Mouse (Mus musculus): Measurements from ENCODE around the gene Vamp2.

Gene Vamp2

DNA sequence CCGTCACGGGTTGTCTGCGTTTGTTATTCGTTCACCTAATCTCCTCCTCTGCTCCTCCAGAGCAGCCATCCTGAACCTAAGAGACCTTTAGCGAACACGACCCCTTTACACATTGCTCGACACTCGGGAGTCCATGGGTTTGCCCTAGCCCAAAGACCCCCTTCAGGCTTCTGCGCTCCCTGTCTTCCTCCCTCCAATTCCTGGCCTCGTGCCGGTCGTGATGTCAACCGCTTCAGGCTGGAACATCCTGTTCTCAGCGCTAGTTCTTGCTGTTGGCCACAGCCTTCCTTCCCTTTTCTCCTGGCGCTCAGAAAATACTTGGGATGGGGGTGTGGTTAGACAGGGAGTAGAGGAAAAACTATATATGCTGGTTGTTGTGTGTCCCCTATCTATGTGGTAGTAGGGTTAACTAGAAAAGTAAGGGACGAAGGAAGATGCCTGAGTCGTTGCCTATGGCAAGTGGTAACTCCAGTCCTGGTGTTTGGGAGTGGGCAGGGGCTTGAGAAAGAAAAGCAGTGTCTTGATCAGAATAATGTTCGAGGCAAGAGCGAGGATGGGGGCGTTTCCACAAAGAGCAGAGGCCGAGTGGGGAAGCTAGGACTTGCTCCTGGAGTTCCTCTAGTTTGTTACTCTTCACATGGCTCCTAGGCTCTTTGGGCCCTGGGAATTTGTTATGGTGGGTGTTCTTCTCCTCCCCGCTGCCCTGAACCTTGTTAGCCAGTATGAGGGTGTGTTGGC is 11.1 kb downstream of the Vamp2 start:
- DNase-seq (ENCODE audit: low spot score in 2 of 2) = peak in 1 of 2 experiments; percentile 75

DNA sequence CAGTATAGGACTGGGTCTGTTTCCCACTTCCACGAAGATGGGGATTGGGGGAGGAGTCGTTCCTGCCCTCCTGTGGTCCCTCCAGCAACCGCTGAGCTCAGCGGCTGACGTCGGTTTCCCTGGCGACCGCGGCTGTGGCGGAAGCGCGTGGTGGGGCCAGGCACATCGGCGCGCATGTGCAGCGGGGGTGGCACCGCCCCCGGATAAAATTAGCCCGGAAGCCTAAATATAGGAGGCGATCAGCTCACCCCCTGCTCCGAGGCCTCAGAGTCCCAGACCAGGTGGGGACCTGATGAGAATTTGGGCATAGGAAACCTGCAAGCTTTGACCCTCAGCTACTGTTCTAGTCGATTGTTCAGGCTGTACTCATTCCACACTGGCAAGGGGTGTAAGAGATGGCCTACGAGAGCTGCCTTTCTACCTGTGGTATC is 11.6 kb downstream of the Vamp2 start:
- DNase-seq (ENCODE audit: low spot score in 2 of 2) = peak; percentile 76 to 90

DNA sequence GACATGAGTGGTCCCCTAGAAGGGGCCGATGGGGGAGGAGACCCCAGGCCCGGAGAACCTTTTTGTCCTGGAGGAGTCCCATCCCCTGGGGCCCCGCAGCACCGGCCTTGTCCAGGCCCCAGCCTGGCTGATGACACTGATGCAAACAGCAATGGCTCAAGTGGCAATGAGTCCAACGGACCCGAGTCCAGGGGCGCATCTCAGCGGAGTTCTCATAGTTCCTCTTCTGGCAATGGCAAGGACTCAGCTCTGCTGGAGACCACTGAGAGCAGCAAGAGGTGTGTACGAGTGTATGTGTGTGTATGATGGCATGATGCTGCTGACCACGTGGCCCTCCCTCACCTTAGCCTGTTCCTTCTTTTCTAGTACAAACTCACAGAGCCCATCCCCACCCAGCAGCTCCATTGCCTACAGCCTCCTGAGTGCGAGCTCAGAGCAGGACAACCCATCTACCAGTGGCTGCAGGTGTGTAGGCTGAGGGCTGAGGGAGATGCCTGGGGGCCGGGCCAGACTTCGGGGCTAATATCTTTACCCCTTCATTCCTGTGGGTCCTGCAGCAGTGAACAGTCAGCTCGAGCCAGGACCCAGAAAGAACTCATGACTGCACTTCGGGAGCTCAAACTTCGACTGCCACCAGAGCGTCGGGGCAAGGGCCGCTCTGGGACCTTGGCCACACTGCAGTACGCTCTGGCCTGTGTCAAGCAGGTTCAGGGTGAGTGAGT is 12.5 kb downstream of the Vamp2 start:
- DNase-seq (ENCODE audit: low spot score in 2 of 2) = no peak

DNA sequence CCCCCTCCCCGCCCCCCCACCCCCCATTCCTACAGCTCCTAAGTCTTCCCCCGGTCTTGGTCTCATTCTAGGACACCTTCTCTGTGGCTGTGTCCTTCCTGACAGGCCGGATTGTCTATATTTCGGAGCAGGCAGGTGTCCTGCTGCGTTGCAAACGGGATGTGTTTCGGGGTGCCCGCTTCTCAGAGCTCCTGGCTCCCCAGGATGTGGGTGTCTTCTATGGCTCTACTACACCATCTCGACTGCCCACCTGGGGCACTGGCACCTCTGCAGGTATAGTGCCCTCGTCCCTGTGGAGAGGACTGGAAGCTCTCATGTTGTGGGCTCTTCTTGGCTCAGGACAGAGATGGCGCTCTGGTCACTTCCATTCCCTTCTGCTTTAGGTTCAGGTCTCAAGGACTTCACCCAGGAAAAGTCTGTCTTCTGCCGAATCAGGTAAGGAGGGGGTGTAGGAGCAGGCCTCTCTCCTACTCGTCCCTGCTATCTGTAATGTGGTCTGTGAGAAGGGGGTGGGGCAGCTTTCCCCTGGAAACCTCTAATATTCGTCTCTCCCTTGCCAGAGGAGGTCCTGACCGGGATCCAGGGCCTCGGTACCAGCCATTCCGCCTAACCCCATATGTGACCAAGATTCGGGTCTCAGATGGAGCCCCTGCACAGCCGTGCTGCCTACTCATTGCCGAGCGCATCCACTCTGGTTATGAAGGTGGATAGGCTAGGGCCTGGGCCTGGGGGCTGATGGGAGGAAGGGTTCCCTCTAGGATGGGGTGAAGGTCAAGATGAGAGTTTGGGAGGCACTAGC is 13.5 kb downstream of the Vamp2 start:
- DNase-seq (ENCODE audit: low spot score in 2 of 2) = no peak

GRCm38 (mm10) chr11:69102403-69102725 is 14.1 kb downstream of the Vamp2 start:
- DNase-seq (ENCODE audit: low spot score in 2 of 2) = no peak

DNA sequence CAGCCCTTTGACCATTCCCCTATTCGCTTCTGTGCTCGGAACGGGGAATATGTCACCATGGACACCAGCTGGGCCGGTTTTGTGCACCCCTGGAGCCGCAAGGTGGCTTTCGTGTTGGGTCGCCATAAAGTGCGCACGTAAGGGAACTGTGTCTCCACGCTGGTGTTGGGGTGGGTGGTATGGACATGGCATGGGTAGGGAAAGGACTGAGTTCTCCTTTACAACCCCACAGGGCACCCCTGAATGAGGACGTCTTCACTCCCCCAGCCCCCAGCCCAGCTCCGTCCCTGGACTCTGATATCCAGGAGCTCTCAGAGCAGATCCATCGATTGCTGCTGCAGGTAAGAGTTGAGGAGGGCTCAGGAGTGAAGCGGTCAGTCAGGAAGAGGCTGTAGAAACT is 14.8 kb downstream of the Vamp2 start:
- DNase-seq (ENCODE audit: low spot score in 2 of 2) = no peak

DNA sequence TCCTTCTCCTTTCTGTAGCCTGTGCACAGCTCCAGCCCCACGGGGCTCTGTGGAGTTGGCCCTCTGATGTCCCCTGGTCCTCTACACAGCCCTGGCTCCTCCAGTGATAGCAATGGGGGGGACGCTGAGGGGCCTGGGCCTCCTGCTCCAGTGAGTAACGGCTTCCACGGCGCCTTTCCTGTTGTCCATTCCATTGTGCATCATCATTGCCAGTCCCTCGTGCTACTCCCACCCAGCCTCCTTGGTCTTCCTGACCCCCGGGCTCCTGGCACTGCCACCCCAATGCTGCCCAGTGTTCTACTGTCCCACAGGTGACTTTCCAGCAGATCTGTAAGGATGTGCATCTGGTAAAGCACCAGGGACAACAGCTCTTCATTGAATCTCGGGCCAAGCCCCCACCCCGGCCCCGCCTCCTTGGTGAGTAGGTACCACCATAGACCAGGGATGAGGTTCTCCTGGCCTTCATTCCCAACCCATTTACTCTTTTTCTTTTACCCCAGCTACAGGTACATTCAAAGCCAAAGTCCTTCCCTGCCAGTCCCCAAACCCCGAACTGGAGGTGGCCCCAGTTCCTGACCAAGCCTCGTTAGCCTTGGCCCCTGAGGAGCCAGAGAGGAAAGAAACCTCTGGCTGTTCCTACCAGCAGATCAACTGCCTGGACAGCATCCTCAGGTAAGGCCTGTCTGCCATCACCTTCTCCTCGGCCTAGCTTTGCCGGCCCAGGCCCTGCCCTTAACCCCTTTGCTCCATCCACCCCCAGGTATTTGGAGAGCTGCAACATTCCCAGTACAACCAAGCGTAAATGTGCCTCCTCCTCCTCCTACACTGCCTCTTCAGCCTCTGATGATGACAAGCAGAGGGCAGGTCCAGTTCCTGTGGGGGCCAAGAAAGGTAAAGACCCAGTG is 15.5 kb downstream of the Vamp2 start:
- no peak for DNase-seq (ENCODE audit: low spot score in 2 of 2)

GRCm38 (mm10) chr11:69104487-69104886 is 16.2 kb downstream of the Vamp2 start:
- DNase-seq (ENCODE audit: low spot score in 2 of 2) = no peak

DNA sequence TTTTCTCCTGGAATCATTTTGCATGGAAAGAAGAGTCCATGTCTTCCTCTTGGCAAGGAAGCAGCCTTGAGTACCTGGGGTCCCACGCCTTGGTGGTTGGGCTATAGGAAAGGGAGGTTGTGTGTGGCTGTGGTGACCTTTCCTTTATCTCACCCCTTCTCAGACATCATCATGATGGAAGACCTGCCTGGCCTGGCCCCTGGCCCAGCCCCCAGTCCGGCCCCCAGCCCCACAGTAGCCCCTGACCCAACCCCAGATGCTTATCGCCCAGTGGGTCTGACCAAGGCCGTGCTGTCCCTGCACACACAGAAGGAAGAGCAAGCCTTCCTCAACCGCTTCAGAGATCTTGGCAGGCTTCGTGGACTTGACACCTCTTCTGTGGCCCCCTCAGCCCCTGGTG is 16.9 kb downstream of the Vamp2 start:
- no peak for DNase-seq (ENCODE audit: low spot score in 2 of 2)

DNA sequence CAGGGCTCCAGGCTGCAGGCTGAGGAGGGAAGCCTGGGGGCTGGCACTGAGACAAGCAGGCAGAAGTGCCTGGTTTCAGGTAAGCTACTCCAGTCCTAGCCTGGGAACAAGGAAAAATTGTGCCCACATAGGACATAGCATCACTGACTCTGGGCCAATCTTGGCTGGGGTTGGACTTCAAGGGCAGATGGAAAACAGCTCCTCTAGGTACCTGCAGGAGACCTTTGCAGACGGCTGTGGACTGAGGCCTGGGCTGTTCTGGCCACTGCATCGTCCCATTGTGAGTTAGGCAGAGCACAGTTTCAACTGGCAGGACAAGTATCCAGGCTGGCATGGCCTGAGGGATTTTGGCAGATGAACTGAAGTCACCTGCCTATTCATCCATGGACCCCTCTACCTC is 17.5 kb downstream of the Vamp2 start:
- no peak for DNase-seq (ENCODE audit: low spot score in 2 of 2)

- DNase-seq (ENCODE audit: low spot score in 2 of 2) = no peak
Measured at GRCm38 (mm10) chr11:69106299-69106698, 18.0 kb downstream of the Vamp2 start.

- DNase-seq (ENCODE audit: low spot score in 2 of 2) = no peak
Measured at GRCm38 (mm10) chr11:69106842-69107241, 18.6 kb downstream of the Vamp2 start.

DNA sequence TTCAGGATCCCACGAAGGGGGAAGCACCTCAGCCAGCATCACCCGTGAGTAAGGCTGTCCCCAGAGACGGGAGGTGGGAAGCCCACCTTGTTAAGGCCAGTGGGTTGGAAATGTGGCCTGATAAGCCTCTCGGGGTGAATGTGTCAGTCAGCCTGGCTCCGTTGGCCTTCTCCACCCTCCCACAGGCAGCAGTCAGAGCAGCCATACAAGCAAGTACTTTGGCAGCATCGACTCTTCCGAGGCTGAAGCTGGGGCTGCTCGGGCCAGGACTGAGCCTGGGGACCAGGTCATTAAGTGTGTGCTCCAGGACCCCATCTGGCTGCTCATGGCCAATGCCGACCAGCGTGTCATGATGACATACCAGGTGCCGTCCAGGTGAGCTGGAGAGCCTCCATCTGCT is 19.4 kb downstream of the Vamp2 start:
- DNase-seq (ENCODE audit: low spot score in 2 of 2) = no peak

DNA sequence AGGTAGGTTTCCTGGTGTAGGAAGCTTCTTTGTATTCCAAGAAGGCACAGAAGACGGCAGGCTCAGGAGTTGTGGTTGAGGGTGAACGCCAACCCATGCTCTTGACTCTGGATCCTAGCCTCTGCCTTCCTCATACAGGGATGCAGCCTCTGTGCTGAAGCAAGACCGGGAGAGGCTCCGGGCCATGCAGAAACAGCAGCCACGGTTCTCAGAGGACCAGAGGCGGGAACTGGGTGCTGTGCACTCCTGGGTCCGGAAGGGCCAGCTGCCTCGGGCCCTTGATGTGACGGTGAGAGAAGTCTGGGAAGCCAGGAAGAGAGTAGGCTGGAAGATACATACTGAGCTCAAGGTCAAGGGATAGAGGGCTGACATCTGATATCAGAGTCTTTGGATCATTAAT is 19.9 kb downstream of the Vamp2 start:
- DNase-seq (ENCODE audit: low spot score in 2 of 2) = no peak

DNA sequence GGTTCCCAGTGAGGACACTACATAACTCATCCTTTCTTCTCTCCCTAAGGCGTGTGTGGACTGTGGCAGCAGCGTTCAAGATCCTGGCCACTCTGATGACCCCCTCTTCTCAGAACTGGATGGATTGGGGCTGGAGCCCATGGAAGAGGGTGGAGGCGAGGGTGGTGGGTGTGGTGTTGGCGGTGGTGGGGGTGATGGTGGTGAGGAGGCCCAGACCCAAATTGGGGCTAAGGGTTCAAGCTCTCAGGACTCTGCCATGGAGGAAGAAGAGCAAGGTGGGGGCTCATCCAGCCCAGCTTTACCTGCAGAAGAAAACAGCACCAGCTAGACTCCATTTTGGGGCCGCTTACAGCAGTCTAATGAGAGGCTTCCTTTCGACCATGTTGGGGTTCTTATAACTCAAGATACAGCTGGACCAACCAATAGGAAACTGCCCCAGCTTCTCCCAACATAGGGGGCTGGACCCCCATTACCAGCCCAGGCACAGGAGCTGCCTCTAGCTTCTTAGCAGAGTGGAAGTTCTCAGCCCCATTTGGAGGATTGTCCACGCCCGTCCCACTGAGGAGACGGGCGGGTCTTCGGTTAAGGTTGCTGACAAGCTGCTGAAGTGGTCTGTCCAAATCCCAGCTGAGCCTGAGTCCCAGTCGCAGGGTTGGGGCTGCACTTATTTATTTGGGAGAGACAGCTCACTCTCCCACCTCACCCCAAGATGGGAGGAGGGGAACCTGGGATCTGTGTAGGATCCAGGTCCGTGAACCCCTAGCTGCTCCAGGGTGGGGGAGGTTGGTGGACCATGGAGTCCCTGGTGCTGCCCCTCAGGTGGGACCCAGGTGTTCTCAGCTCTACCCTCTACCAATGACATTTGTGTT is 21.0 kb downstream of the Vamp2 start:
- no peak for DNase-seq (ENCODE audit: low spot score in 2 of 2)

- peak; percentile 79 to 93 for DNase-seq (ENCODE audit: low spot score in 2 of 2)
Measured at GRCm38 (mm10) chr11:69110319-69111046, 22.2 kb downstream of the Vamp2 start.

- no peak for DNase-seq (ENCODE audit: low spot score in 2 of 2)
Measured at GRCm38 (mm10) chr11:69111051-69111810, 22.9 kb downstream of the Vamp2 start.

- no peak for DNase-seq (ENCODE audit: low spot score in 2 of 2)
Measured at GRCm38 (mm10) chr11:69111865-69112264, 23.6 kb downstream of the Vamp2 start.

DNA sequence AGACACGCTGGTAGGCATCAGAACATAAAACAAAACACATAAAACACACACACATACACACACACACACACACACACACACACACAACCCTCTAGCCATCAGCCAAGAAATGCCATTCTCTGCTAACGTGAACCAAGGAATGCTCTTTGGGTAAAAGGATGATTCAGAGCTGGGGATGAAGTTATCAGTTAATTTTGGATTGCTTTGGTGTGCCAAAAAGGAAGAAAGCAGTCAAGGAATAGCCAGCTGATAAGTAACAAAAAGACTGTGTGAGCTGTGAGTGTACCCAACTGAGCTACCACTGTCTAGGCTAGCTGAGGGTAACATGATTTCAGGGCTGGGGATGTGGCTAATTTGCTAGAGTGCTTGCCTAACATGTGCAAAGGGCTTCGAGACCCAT is 25.7 kb downstream of the Vamp2 start:
- no peak for DNase-seq (ENCODE audit: low spot score in 2 of 2)

Measured in urinary bladder, adult 18-20 months (tissue).